Mouse (Mus musculus): ENCODE results near the gene Prok1.

DNA sequence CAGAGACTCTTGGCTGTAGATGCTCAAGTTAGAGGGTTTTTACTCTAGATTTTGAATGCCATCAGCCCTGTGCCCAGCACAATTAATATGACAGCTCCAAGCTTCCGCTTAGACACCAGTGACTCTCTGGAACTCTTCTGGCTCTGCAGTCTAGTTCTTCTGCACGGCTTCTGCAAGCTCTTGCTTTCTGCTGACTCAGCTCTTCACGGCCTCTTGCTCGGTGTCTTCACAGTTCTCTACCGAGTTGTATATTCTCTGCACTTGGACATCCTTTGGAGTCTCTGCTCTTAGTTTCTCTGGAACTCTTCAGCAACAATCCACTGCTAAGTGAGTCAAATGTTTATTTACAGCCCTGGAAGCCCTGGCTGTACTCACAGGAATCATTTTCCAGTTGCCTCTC is 14.4 kb upstream of the Prok1 start:
- no peak for TF ChIP-seq CTCF (conservative IDR thresholded peaks at IDR 0.05; ENCODE audit: insufficient read depth, insufficient read length, low read depth, low read length)
- no peak for TF ChIP-seq POLR2A (IDR thresholded peaks at IDR 0.05; ENCODE audit: low read depth, low read length)

Measured in kidney, adult 2 months (tissue).